Mouse (Mus musculus) ES-E14 (cell line): ENCODE results near the gene Fam155a. TPM values are rescaled to one million over a fixed set of nuclear protein-coding genes. Genes with fewer than 3 reads are reported as not detected.

Source experiments
- DNase-seq: peaks from one replicate; pipeline ENCODE4 v3.0.0-alpha.2; 2013; ENCODE audit warnings: low read depth, low spot score
- H3K27ac ChIP-seq: 2 replicates; pipeline ENCODE4 v1.5.1; 2012; ENCODE audit warnings: low read depth, mild to moderate bottlenecking, low read length, moderate library complexity, mixed read lengths; ENCODE audit not compliant: poor library complexity, insufficient read depth, severe bottlenecking
- H3K36me3 ChIP-seq: 2 replicates; pipeline ENCODE4 v1.6.1; 2012; ENCODE audit warnings: mild to moderate bottlenecking, low read length, moderate library complexity, mixed read lengths; ENCODE audit not compliant: control insufficient read depth, poor library complexity, insufficient read depth, severe bottlenecking
- H3K4me1 ChIP-seq, 2 experiments: fragments of 150-350 bp in 1 of 2; sonication (generic) in 1 of 2; 2 replicates each; pipeline ENCODE4 v1.6.1; 2012; ENCODE audit warnings: low read length in 2 of 2, mild to moderate bottlenecking in 1 of 2, mixed read lengths in 1 of 2; ENCODE audit not compliant: control insufficient read depth in 2 of 2, insufficient read depth in 2 of 2, poor library complexity in 1 of 2
- H3K4me3 ChIP-seq, 2 experiments: fragments of 150-350 bp in 1 of 2; sonication (generic) in 1 of 2; 2 replicates each; pipeline ENCODE4 v1.5.1; 2012; ENCODE audit warnings: low read length in 2 of 2, low read depth in 1 of 2, mild to moderate bottlenecking in 1 of 2, mixed read lengths in 1 of 2; ENCODE audit not compliant: insufficient read depth in 1 of 2, poor library complexity in 1 of 2, severe bottlenecking in 1 of 2
- H3K9ac ChIP-seq: 2 replicates; pipeline ENCODE4 v1.6.1; 2012; ENCODE audit warnings: low read depth, mild to moderate bottlenecking, low read length, mixed read lengths; ENCODE audit not compliant: poor library complexity, insufficient read depth, severe bottlenecking
- H3K9me3 ChIP-seq: fragments of 150-350 bp; sonication (generic); 2 replicates; pipeline ENCODE4 v1.6.1; 2012; ENCODE audit warnings: low read depth, mild to moderate bottlenecking, low read length; ENCODE audit not compliant: control insufficient read depth, insufficient read depth
- CHD2 ChIP-seq: IDR thresholded peaks from 2 replicates; pipeline ENCODE4 v1.6.1; 2014; ENCODE audit warnings: mild to moderate bottlenecking, low read depth, low read length, inconsistent platforms
- HCFC1 ChIP-seq: IDR thresholded peaks from 2 replicates; pipeline ENCODE4 v1.6.1; 2012; ENCODE audit warnings: low read length, inconsistent platforms, borderline replicate concordance; ENCODE audit not compliant: insufficient read depth
- MAFK ChIP-seq: IDR thresholded peaks from 2 replicates; pipeline ENCODE4 v1.6.1; 2014; ENCODE audit warnings: mild to moderate bottlenecking, low read depth, low read length, inconsistent platforms; ENCODE audit not compliant: insufficient read depth
- ZC3H11A ChIP-seq: IDR thresholded peaks from 2 replicates; pipeline ENCODE4 v1.6.1; 2012; ENCODE audit warnings: low read depth, mild to moderate bottlenecking, inconsistent platforms, low read length, borderline replicate concordance
- ZNF384 ChIP-seq: IDR thresholded peaks from 2 replicates; pipeline ENCODE4 v1.6.1; 2012; ENCODE audit warnings: low read depth, low read length, inconsistent platforms
- in situ Hi-C, 2 experiments: fragments of 600-800 bp; cut with MboI; formaldehyde crosslinking; loops; one replicate each; pipeline ENCODE4 v1.15.1; 2025; ENCODE audit warnings: low sequenced_read_pairs in 2 of 2, inconsistent platforms in 1 of 2; ENCODE audit not compliant: unreplicated experiment in 2 of 2
- total RNA-seq: library from RNA; depleted of rRNA; stranded (reverse); fragments of 300-350 nt; gene quantifications from 2 replicates; pipeline ENCODE4 v1.2.3, GENCODE M21; 2012; rRNA removed

The Fam155a gene
- total RNA-seq = 0.04 TPM in 1 of 2 replicates, not detected in the other

DNA sequence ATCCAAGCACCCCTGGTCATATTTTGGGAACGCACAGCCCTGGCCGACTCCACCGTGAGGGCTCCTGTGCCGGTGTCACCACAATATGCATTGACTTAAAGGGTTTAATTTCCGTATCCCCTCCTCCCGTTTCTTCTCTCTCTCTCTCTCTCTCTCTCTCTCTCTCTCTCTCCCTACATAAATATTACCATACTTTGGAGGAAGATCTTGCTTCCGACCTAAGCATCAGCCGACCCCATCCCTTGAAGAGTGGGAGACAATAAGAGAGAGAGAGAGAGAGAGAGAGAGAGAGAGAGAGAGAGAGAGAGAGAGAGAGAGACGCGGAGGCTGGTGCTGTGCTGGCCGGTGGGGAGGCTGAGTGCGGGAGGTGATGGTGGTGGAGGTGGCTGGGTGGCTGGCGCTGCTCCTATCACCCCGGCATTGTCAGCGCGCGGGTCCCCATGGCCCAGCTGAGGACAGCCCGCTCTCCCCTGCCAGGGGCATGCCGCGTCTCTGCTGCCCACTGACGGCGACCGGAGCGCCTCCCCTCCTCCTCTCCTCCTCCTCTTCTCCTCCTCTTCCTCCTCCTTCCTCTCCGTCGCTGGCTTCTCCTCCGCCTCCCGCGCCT is at the start of gene Fam155a:
Fam155a (minus strand) TSS at position 163 of the 607 bp plus-strand sequence.
- Histone ChIP-seq H3K4me3 (peak within 1 kb of the TSS; percentile 50 to 70), H3K36me3 (no peaks in the 10 kb centered on the region), H3K9me3 (no peaks in the 10 kb centered on the region), H3K4me1 (no peaks in the 10 kb centered on the region; a peak in 1 of 4 replicates), H3K27ac (no peak within 1 kb of the TSS), H3K9ac (0 out of 2 replicates have a peak within 1 kb of the TSS, but pooled peaks have one; percentile 6)
- in situ Hi-C loops = no loop called here
- TF ChIP-seq ZNF384 (no peak), HCFC1 (no peak), ZC3H11A (no peak), CHD2 (no peak), MAFK (no peak)
- DNase-seq = no peak

DNA sequence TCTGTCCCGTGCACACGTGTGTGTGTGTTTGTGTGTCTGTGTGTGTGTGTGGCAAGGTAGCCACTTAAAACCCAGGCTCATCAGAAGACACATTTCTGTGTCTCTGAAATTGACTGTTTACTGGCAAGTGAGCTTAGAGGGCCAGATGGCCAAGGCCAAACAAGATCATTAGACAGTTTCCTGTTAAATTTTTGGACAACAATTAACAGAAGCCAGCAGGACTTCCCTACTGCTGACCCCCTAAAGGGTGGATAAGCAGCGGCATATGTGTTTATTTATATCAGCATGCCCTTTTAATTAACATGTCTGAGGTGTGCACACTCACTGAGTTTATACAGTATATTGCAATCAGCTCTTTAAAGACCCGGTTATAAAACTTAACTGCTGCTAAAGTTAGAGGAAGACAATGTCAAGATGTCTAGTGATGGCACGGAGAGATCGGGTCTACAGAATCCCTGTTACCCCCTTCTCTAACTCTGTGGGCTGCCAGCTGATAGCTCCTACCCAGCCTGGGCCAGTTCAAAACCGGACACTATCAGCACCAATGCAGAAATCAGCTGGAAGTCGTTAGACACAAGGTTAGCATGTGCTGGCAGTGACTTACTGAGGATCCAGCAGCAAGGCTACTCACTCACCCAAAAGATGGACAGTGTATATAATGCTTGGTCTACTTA is 42.4 kb upstream of the Fam155a start:
- Histone ChIP-seq H3K9ac (no peak overlapping the region), H3K4me3 (no peak overlapping the region)
- in situ Hi-C loops = no loop called here

GRCm38 (mm10) chr8:9810955-9811530 is 40.1 kb upstream of the Fam155a start:
- no peak for DNase-seq
- in situ Hi-C loops = no loop called here
- H3K9me3 ChIP-seq = no peaks in the 10 kb centered on the region
- H3K4me1 ChIP-seq = no peaks in the 10 kb centered on the region
- TF ChIP-seq MAFK (0 out of 2 replicates have a peak, but pooled peaks have one; percentile 30), ZNF384 (no peak)
- H3K27ac ChIP-seq = no peak overlapping the region
- no peak overlapping the region for H3K9ac ChIP-seq
- H3K4me3 ChIP-seq = no peak overlapping the region
- H3K36me3 ChIP-seq = no peaks in the 10 kb centered on the region

More for the DNA sequence above, 42.4 kb upstream of the Fam155a start:
- Histone ChIP-seq H3K36me3 (no peaks in the 10 kb centered on the region), H3K4me1 (no peaks in the 10 kb centered on the region), H3K27ac (no peak overlapping the region), H3K9me3 (no peaks in the 10 kb centered on the region)
- TF ChIP-seq HCFC1 = no peak
- TF ChIP-seq MAFK = no peak
- TF ChIP-seq ZNF384 = no peak
- no peak for TF ChIP-seq CHD2
- no peak for TF ChIP-seq ZC3H11A
- DNase-seq = no peak

- DNase-seq = peak; percentile 13
- in situ Hi-C loops = no loop called here
Measured at GRCm38 (mm10) chr8:9808596-9808995, 37.6 kb upstream of the Fam155a start.

More at GRCm38 (mm10) chr8:9808596-9808995, 37.6 kb upstream of the Fam155a start:
- no peak for TF ChIP-seq CHD2
- no peak for TF ChIP-seq MAFK
- no peak for TF ChIP-seq ZC3H11A
- H3K27ac ChIP-seq = no peak overlapping the region
- no peaks in the 10 kb centered on the region for H3K4me1 ChIP-seq
- H3K9me3 ChIP-seq = no peaks in the 10 kb centered on the region
- no peak overlapping the region for H3K9ac ChIP-seq
- no peaks in the 10 kb centered on the region for H3K36me3 ChIP-seq
- no peak overlapping the region for H3K4me3 ChIP-seq
